Mouse (Mus musculus): Measurements from ENCODE around the gene Lca5. TPM values are rescaled to one million over a fixed set of nuclear protein-coding genes. Genes with fewer than 3 reads are reported as not detected.

The Lca5 gene
- 0.43 and 0.65 TPM in 2 replicates for polyA plus RNA-seq (2012; rRNA removed)

GRCm38 (mm10) chr9:83440392-83441357 lies at the start of gene Lca5:
Gene Lca5, minus strand, starts transcription at chr9:83441127.
- Histone ChIP-seq H3K27ac (ENCODE audit: insufficient read depth, low read length) (peak within 1 kb of the TSS; percentile 76), H3K27me3 (ENCODE audit: control insufficient read depth, insufficient read depth, low read length) (no peaks in the 10 kb centered on the region), H3K4me1 (ENCODE audit: control insufficient read depth, insufficient read depth, insufficient read length) (peaks cover 2% of the 10 kb centered on the region; the same call in 1 of the 2 replicates), H3K4me3 (ENCODE audit: extremely low read depth, insufficient read depth, insufficient read length) (peak within 1 kb of the TSS; percentile 92), H3K36me3 (ENCODE audit: control insufficient read depth, insufficient read depth, low read length) (no peaks in the 10 kb centered on the region)
- DNase-seq (ENCODE audit: low read depth in 1 of 2, low spot score in 2 of 2) = peak; percentile 89 to 91
- TF ChIP-seq CTCF (IDR thresholded peaks at IDR 0.05; ENCODE audit: extremely low read depth, insufficient read depth, insufficient read length, insufficient replicate concordance) (no peak), POLR2A (IDR thresholded peaks at IDR 0.05; ENCODE audit: low read depth, low read length) (no peak)
- 3% methylated on average over 52 of the region's 57 CpGs for WGBS

- WGBS = 58% methylated on average over 15 of the region's 15 CpGs
- 0 out of 2 replicates have a peak, but pooled peaks cover 1% of the 10 kb centered on the region for H3K27me3 ChIP-seq (ENCODE audit: control insufficient read depth, insufficient read depth, low read length)
Observed at GRCm38 (mm10) chr9:83488491-83489210, 47.7 kb upstream of the Lca5 start.

GRCm38 (mm10) chr9:83487771-83488470 lies 47.0 kb upstream of the Lca5 start:
- no peaks in the 10 kb centered on the region for H3K4me1 ChIP-seq (ENCODE audit: control insufficient read depth, insufficient read depth, insufficient read length)
- WGBS = 62% methylated on average over 9 of the region's 9 CpGs
- TF ChIP-seq POLR2A (IDR thresholded peaks at IDR 0.05; ENCODE audit: low read depth, low read length) (no peak), CTCF (IDR thresholded peaks at IDR 0.05; ENCODE audit: extremely low read depth, insufficient read depth, insufficient read length, insufficient replicate concordance) (no peak)

More at GRCm38 (mm10) chr9:83488491-83489210, 47.7 kb upstream of the Lca5 start:
- no peak overlapping the region for H3K27ac ChIP-seq (ENCODE audit: insufficient read depth, low read length)
- TF ChIP-seq CTCF (IDR thresholded peaks at IDR 0.05; ENCODE audit: extremely low read depth, insufficient read depth, insufficient read length, insufficient replicate concordance) (no peak), POLR2A (IDR thresholded peaks at IDR 0.05; ENCODE audit: low read depth, low read length) (no peak)
- no peaks in the 10 kb centered on the region for H3K36me3 ChIP-seq (ENCODE audit: control insufficient read depth, insufficient read depth, low read length)
- H3K4me1 ChIP-seq (ENCODE audit: control insufficient read depth, insufficient read depth, insufficient read length) = no peaks in the 10 kb centered on the region
- no peak overlapping the region for H3K4me3 ChIP-seq (ENCODE audit: extremely low read depth, insufficient read depth, insufficient read length)
- no peak for DNase-seq (ENCODE audit: low read depth in 1 of 2, low spot score in 2 of 2)

GRCm38 (mm10) chr9:83485966-83486365 lies 45.0 kb upstream of the Lca5 start:
- Histone ChIP-seq H3K36me3 (ENCODE audit: control insufficient read depth, insufficient read depth, low read length) (no peaks in the 10 kb centered on the region), H3K27me3 (ENCODE audit: control insufficient read depth, insufficient read depth, low read length) (no peaks in the 10 kb centered on the region), H3K27ac (ENCODE audit: insufficient read depth, low read length) (no peak overlapping the region), H3K4me3 (ENCODE audit: extremely low read depth, insufficient read depth, insufficient read length) (no peak overlapping the region), H3K4me1 (ENCODE audit: control insufficient read depth, insufficient read depth, insufficient read length) (no peaks in the 10 kb centered on the region)
- TF ChIP-seq POLR2A (IDR thresholded peaks at IDR 0.05; ENCODE audit: low read depth, low read length) = no peak
- no peak for TF ChIP-seq CTCF (IDR thresholded peaks at IDR 0.05; ENCODE audit: extremely low read depth, insufficient read depth, insufficient read length, insufficient replicate concordance)
- no peak for DNase-seq (ENCODE audit: low read depth in 1 of 2, low spot score in 2 of 2)
- WGBS = 94% methylated on average over 3 of the region's 3 CpGs

More at GRCm38 (mm10) chr9:83487771-83488470, 47.0 kb upstream of the Lca5 start:
- Histone ChIP-seq H3K36me3 (ENCODE audit: control insufficient read depth, insufficient read depth, low read length) (no peaks in the 10 kb centered on the region), H3K27ac (ENCODE audit: insufficient read depth, low read length) (no peak overlapping the region), H3K4me3 (ENCODE audit: extremely low read depth, insufficient read depth, insufficient read length) (no peak overlapping the region), H3K27me3 (ENCODE audit: control insufficient read depth, insufficient read depth, low read length) (0 out of 2 replicates have a peak, but pooled peaks cover 1% of the 10 kb centered on the region)
- DNase-seq (ENCODE audit: low read depth in 1 of 2, low spot score in 2 of 2) = no peak

- Histone ChIP-seq H3K27me3 (ENCODE audit: control insufficient read depth, insufficient read depth, low read length) (no peaks in the 10 kb centered on the region), H3K27ac (ENCODE audit: insufficient read depth, low read length) (no peak overlapping the region), H3K4me3 (ENCODE audit: extremely low read depth, insufficient read depth, insufficient read length) (no peak overlapping the region), H3K4me1 (ENCODE audit: control insufficient read depth, insufficient read depth, insufficient read length) (no peaks in the 10 kb centered on the region), H3K36me3 (ENCODE audit: control insufficient read depth, insufficient read depth, low read length) (no peaks in the 10 kb centered on the region)
- no peak for DNase-seq (ENCODE audit: low read depth in 1 of 2, low spot score in 2 of 2)
- 92% methylated on average over 1 of the region's 1 CpGs for WGBS
- no peak for TF ChIP-seq POLR2A (IDR thresholded peaks at IDR 0.05; ENCODE audit: low read depth, low read length)
- TF ChIP-seq CTCF (IDR thresholded peaks at IDR 0.05; ENCODE audit: extremely low read depth, insufficient read depth, insufficient read length, insufficient replicate concordance) = no peak
Observed at GRCm38 (mm10) chr9:83485357-83485756, 44.4 kb upstream of the Lca5 start.

- Histone ChIP-seq H3K36me3 (ENCODE audit: control insufficient read depth, insufficient read depth, low read length) (no peaks in the 10 kb centered on the region), H3K4me3 (ENCODE audit: extremely low read depth, insufficient read depth, insufficient read length) (no peak overlapping the region), H3K27ac (ENCODE audit: insufficient read depth, low read length) (no peak overlapping the region), H3K27me3 (ENCODE audit: control insufficient read depth, insufficient read depth, low read length) (no peaks in the 10 kb centered on the region), H3K4me1 (ENCODE audit: control insufficient read depth, insufficient read depth, insufficient read length) (no peaks in the 10 kb centered on the region)
- WGBS = 89% methylated on average over 4 of the region's 4 CpGs
- DNase-seq (ENCODE audit: low read depth in 1 of 2, low spot score in 2 of 2) = no peak
- TF ChIP-seq POLR2A (IDR thresholded peaks at IDR 0.05; ENCODE audit: low read depth, low read length) (no peak), CTCF (IDR thresholded peaks at IDR 0.05; ENCODE audit: extremely low read depth, insufficient read depth, insufficient read length, insufficient replicate concordance) (no peak)
Observed at GRCm38 (mm10) chr9:83483419-83483818, 42.5 kb upstream of the Lca5 start.
